Mouse (Mus musculus) E14TG2a.4 (cell line): ENCODE data around the gene Exoc6b.

Source experiments
- CTCF ChIP-seq: conservative IDR thresholded peaks from 2 replicates; pipeline ENCODE4 v1.5.1; 2014; ENCODE audit warnings: low read length
- POU5F1 ChIP-seq: IDR thresholded peaks from 2 replicates; pipeline ENCODE4 v1.6.1; 2014; ENCODE audit warnings: low read length, borderline replicate concordance

GRCm38 (mm10) chr6:84587471-84588101 is 481.7 kb downstream of the Exoc6b start:
- TF ChIP-seq CTCF = no peak
- TF ChIP-seq POU5F1 = no peak
